Mouse (Mus musculus): ENCODE measurements around the gene Kcnab2. TPM values are rescaled to one million over a fixed set of nuclear protein-coding genes. Genes with fewer than 3 reads are reported as not detected.

Gene Kcnab2
- total RNA-seq, 1 experiment from 2014 or later, result 49.3 TPM

GRCm38 (mm10) chr4:152345120-152345889 is 132.4 kb downstream of the Kcnab2 start:
- no peak for ATAC-seq (ENCODE audit: extremely low read depth, insufficient number of reproducible peaks, low FRiP score, poor library complexity, severe bottlenecking)

GRCm38 (mm10) chr4:152344651-152345050 is 133.0 kb downstream of the Kcnab2 start:
- no peak for ATAC-seq (ENCODE audit: extremely low read depth, insufficient number of reproducible peaks, low FRiP score, poor library complexity, severe bottlenecking)

GRCm38 (mm10) chr4:152343296-152343695 is 134.4 kb downstream of the Kcnab2 start:
- no peak for ATAC-seq (ENCODE audit: extremely low read depth, insufficient number of reproducible peaks, low FRiP score, poor library complexity, severe bottlenecking)

Other genes starting within 250 kb of the Kcnab2 start
- gene Gpr153, start 203.6 kb downstream of the Kcnab2 start, total RNA-seq (2017), result 0.12 TPM in 1 of 2 replicates, not detected in the other
- gene Hes3, start 186.2 kb downstream of the Kcnab2 start, total RNA-seq (2017), result not detected in 2 replicates
- 24.9 and 26.2 TPM in 2 replicates for gene Icmt, start 180.6 kb downstream of the Kcnab2 start, total RNA-seq (2017)
- not detected in 2 replicates for gene Rnf207, start 158.9 kb downstream of the Kcnab2 start, total RNA-seq (2017)
- gene Rpl22, start 152.1 kb downstream of the Kcnab2 start, total RNA-seq (2017), result 782 and 849 TPM in 2 replicates
- gene Chd5, start 139.2 kb downstream of the Kcnab2 start, total RNA-seq (2017), result under 0.01 and 0.12 TPM in 2 replicates
- 0.37 and 0.81 TPM in 2 replicates for gene Nphp4, start 1.2 kb downstream of the Kcnab2 start, total RNA-seq (2017)